Mouse (Mus musculus) intestine, postnatal 0 days (tissue): Measurements from ENCODE around the gene Tmem56. TPM values are rescaled to one million over a fixed set of nuclear protein-coding genes. Genes with fewer than 3 reads are reported as not detected.

Source experiments
- ATAC-seq: fragments of 200-750 bp; cut with Nextera tagmentation; 2 replicates; pipeline ENCODE4 v1.8.0; 2017; ENCODE audit warnings: mild to moderate bottlenecking, moderate TSS enrichment, moderate library complexity
- H3K27ac ChIP-seq: fragments of 300-500 bp; sonication (generic); 2 replicates; pipeline ENCODE4 v1.5.1; 2014; ENCODE audit warnings: mild to moderate bottlenecking, low read depth, low read length, moderate library complexity
- H3K27me3 ChIP-seq: fragments of 300-500 bp; sonication (generic); replicated peaks from 2 replicates; pipeline ENCODE4 v1.6.1; 2014; ENCODE audit warnings: low read length, mixed read lengths; ENCODE audit not compliant: control insufficient read depth, insufficient read depth
- H3K36me3 ChIP-seq: fragments of 300-500 bp; sonication (generic); 2 replicates; pipeline ENCODE4 v1.6.1; 2014; ENCODE audit warnings: mild to moderate bottlenecking, moderate library complexity; ENCODE audit not compliant: control insufficient read depth, insufficient read depth
- H3K4me1 ChIP-seq: fragments of 300-500 bp; sonication (generic); replicated peaks from 2 replicates; pipeline ENCODE4 v1.6.1; 2014; ENCODE audit warnings: antibody characterized with exemption, low read length, mixed read lengths; ENCODE audit not compliant: control insufficient read depth, insufficient read depth
- H3K4me2 ChIP-seq: fragments of 300-500 bp; sonication (generic); replicated peaks from 2 replicates; pipeline ENCODE4 v1.6.1; 2014; ENCODE audit warnings: low read depth, mild to moderate bottlenecking, moderate library complexity
- H3K4me3 ChIP-seq: fragments of 300-500 bp; sonication (generic); 2 replicates; pipeline ENCODE4 v1.5.1; 2014; ENCODE audit warnings: low read depth, low read length
- H3K9ac ChIP-seq: fragments of 300-500 bp; sonication (generic); 2 replicates; pipeline ENCODE4 v1.6.1; 2014; ENCODE audit warnings: mild to moderate bottlenecking, low read depth, low read length
- H3K9me3 ChIP-seq: fragments of 300-500 bp; sonication (generic); 2 replicates; pipeline ENCODE4 v1.6.1; 2016; ENCODE audit warnings: mixed run types; ENCODE audit not compliant: control insufficient read depth
- CTCF ChIP-seq: sonication (generic); IDR thresholded peaks from 2 replicates; pipeline ENCODE4 v1.5.1; 2016; ENCODE audit warnings: low read depth, mild to moderate bottlenecking, control low read depth, antibody characterized with exemption, moderate library complexity
- WGBS: fragments of 180-500 bp; shearing (Covaris S2); extraction: QIAGEN DNeasy Blood & Tissue Kit; methylation state at CpG from one replicate; pipeline ENCODE4 v1.1.7; 2014; 5-methylcytosine and 5-hydroxymethylcytosine counted together
- polyA plus RNA-seq: library from polyadenylated mRNA; unstranded; fragments of >200 nt; fragmentation: Nextera tagmentation; extraction: Ambion mirVana; gene quantifications from 2 replicates; pipeline ENCODE4 v1.2.1, GENCODE M21; 2015

Gene Tmem56
- polyA plus RNA-seq, 1 experiment from 2014 or later: 6.8 TPM

DNA sequence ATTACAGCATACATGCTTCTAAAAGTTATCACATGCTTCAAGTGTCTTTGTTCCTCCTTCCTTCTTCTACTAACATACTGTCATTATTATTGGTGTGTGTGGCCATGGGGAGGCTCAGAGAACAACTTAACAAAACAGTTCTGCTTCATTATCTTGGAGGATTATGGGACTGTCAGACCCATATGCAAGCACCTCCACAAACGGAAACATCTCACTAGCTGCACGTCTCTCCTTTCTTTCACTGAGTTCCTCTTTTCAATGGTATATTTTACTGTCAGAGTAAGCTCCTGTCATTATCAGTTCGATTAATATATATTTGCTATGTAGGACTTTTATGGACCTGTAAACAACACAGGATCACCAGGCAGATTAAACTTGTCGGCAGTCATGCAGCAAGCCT is 122.5 kb downstream of the Tmem56 start:
- no peak for TF ChIP-seq CTCF
- Histone ChIP-seq H3K4me1 (no peaks in the 10 kb centered on the region), H3K9me3 (no peaks in the 10 kb centered on the region), H3K27ac (no peak overlapping the region), H3K4me3 (no peak overlapping the region), H3K36me3 (no peaks in the 10 kb centered on the region), H3K9ac (no peak overlapping the region), H3K27me3 (no peaks in the 10 kb centered on the region), H3K4me2 (no peak overlapping the region)
- no peak for ATAC-seq
- 30% methylated on average over 4 of the region's 4 CpGs for WGBS

DNA sequence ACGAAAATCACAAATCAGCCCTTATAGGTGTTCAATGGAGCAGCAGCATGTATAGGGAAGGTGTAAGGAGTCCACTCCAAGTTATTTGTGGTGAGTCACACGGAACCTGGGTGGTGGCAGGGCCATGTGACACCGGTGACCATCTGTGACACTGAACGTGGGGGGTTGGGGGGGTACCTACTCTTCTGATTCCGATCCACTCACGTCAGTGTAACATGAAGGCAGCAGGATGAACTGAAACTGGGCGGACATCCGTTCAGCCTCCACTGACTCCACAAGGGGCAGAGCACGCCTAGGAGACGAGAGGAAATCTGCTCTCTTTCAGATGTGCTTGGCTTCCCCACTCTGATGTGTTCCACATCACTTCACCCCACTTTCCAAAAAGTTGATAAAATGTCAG is 123.3 kb downstream of the Tmem56 start:
- Histone ChIP-seq H3K27ac (no peak overlapping the region), H3K9me3 (no peaks in the 10 kb centered on the region), H3K4me1 (no peaks in the 10 kb centered on the region), H3K4me2 (no peak overlapping the region), H3K9ac (no peak overlapping the region), H3K27me3 (no peaks in the 10 kb centered on the region), H3K4me3 (no peak overlapping the region), H3K36me3 (no peaks in the 10 kb centered on the region)
- no peak for ATAC-seq
- WGBS: 76% methylated on average over 10 of the region's 10 CpGs
- no peak for TF ChIP-seq CTCF

DNA sequence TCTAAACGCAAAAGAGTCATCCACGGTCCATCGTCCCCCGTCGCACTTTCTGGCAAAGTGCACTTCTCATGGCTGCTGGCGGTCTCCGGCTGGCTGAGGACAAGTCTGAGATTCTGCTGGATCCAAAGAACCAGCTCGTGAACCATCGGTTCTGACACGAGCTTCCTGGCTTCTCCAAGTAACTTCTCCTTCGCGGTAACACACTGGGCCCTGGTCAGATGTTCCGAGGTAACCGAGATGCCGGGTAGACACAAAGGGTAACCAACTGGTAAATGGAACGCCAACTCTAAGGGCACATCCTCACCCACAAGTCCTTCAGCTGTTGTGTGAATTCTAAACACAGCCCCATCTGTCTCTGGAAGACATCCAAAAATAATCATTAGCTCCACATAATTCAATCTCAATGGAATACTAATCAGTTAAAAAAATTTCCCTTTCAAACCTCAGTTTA is 124.0 kb downstream of the Tmem56 start:
- Histone ChIP-seq H3K36me3 (no peaks in the 10 kb centered on the region), H3K4me3 (no peak overlapping the region), H3K9ac (no peak overlapping the region), H3K4me2 (no peak overlapping the region), H3K27ac (no peak overlapping the region), H3K4me1 (no peaks in the 10 kb centered on the region), H3K9me3 (no peaks in the 10 kb centered on the region), H3K27me3 (no peaks in the 10 kb centered on the region)
- no peak for ATAC-seq
- no peak for TF ChIP-seq CTCF
- WGBS: 91% methylated on average over 16 of the region's 16 CpGs

DNA sequence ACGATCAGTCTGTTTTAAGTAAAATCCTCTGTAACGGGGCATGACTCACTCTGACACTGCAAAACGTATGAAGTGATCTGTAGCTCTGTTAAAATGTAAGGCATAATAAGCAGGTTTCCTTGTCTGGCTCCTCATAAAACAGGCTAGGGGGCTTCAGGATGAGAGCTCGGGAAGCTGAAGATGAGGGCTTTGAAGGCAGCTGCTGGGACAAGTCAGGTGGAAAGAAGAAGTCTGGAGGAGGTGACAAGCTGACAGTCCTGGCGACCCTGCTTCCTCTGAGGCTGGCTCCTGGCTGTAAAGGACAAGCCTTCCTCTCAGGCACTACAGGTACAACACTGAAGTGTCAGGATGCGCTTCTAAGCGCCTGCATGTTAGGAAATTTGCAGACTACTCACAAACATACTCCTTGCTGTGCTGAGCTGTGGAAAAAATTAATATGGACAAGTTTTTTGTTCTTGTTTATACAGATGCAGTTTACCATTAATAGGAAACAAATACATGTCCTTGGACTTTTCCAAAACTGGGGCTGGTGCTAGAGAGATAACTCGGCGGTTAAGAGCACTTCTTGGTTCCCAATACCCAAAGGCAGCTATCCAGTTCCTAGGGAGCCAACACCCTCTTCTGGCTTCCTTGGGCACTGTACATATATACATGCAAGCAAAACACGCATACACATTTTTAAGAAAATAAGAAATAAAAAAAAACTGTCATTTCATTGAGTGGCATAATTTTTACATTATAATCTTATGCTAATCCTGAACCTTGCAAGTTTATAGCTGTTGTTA is 125.2 kb downstream of the Tmem56 start:
- no peak for TF ChIP-seq CTCF
- WGBS: 79% methylated on average over 10 of the region's 10 CpGs

DNA sequence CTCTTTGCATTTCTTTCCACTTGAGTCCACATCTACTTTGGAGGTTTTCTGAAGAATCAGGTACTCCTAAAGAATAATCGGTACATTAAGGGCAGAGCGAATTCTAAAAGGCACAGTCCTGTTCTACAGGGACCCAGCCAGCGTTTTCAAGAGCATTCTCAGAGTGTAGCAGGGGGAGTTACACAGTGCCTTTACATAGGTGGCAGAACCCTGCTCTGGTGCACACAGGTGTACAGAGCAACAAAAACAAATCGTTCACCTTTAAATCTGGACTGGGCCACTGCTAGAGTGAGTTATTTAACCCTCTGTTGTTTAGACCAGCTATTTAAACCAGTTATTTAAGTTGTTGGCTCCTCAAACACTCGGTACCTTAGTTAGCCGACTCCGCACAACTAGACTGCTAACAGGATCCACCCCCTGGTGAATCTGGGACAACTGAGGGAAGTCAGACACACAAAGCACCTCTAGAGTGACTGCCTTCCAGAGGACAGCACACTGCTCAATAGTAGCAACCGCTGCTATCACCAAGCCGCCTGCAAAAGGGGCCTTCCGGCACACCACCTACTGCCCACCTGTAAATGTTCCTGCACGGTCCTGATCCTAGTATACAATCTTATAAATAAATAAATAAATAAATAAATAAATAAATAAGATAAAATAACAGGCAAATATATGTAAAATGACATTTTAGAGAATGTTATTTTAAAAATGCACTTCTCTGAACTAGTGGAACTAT is 126.3 kb downstream of the Tmem56 start:
- no peaks in the 10 kb centered on the region for H3K4me1 ChIP-seq
- H3K27me3 ChIP-seq: no peaks in the 10 kb centered on the region
- 77% methylated on average over 11 of the region's 11 CpGs for WGBS
- no peak overlapping the region for H3K4me3 ChIP-seq
- H3K9ac ChIP-seq: no peak overlapping the region
- no peak overlapping the region for H3K4me2 ChIP-seq
- no peaks in the 10 kb centered on the region for H3K36me3 ChIP-seq
- H3K9me3 ChIP-seq: no peaks in the 10 kb centered on the region
- no peak overlapping the region for H3K27ac ChIP-seq
- no peak for TF ChIP-seq CTCF
- no peak for ATAC-seq

More for the DNA sequence above, 125.2 kb downstream of the Tmem56 start:
- no peak for ATAC-seq
- H3K36me3 ChIP-seq: no peaks in the 10 kb centered on the region
- H3K27ac ChIP-seq: no peak overlapping the region
- no peak overlapping the region for H3K4me3 ChIP-seq
- no peak overlapping the region for H3K9ac ChIP-seq
- no peaks in the 10 kb centered on the region for H3K9me3 ChIP-seq
- no peak overlapping the region for H3K4me2 ChIP-seq
- H3K4me1 ChIP-seq: no peaks in the 10 kb centered on the region
- no peaks in the 10 kb centered on the region for H3K27me3 ChIP-seq

DNA sequence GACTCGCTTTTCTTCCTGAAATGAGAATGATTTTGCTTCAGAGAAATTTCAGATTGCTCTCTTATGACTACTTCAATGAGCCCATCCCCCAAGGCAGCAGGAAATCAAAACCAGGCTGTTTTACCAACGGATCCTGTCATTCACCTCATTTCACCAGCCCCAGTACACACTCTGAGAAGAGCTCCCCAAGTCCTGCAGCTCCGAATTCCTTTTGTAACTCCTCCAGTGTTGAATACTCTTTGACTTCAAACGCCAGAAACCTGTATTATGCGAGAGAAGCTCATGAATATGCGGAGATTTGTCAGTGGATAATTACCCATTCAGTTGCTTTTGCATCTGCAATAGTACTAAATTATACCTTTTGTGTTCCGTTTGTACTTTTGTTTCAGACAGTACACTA is 126.9 kb downstream of the Tmem56 start:
- H3K9me3 ChIP-seq: no peaks in the 10 kb centered on the region
- no peak overlapping the region for H3K4me2 ChIP-seq
- ATAC-seq: no peak
- H3K9ac ChIP-seq: no peak overlapping the region
- no peaks in the 10 kb centered on the region for H3K36me3 ChIP-seq
- H3K27ac ChIP-seq: no peak overlapping the region
- H3K4me3 ChIP-seq: no peak overlapping the region
- no peak for TF ChIP-seq CTCF
- no peaks in the 10 kb centered on the region for H3K27me3 ChIP-seq
- 63% methylated on average over 7 of the region's 7 CpGs for WGBS
- H3K4me1 ChIP-seq: no peaks in the 10 kb centered on the region

Other genes starting within 250 kb of the Tmem56 start
- gene Rwdd3, start 111.4 kb downstream of the Tmem56 start, polyA plus RNA-seq: 4.7 and 5.9 TPM in 2 replicates
- 25.6 and 26.1 TPM in 2 replicates for gene Alg14, start 8.7 kb upstream of the Tmem56 start, polyA plus RNA-seq
- gene Cnn3, start 143.4 kb upstream of the Tmem56 start, polyA plus RNA-seq: 132 and 135 TPM in 2 replicates
- 23.7 and 25.2 TPM in 2 replicates for gene Slc44a3, start 249.3 kb upstream of the Tmem56 start, polyA plus RNA-seq